Mouse (Mus musculus) central nervous system, embryonic 11.5 days (tissue): ENCODE measurements around the gene Aspdh. TPM values are rescaled to one million over a fixed set of nuclear protein-coding genes. Genes with fewer than 3 reads are reported as not detected.

Experiments used
- polyA plus RNA-seq: library from polyadenylated mRNA; depleted of rRNA; stranded (reverse); fragments of >200 nt; gene quantifications from 2 replicates; pipeline ENCODE4 v1.2.3, GENCODE M21; 2012; rRNA removed

Aspdh gene
- polyA plus RNA-seq = 7.5 and 7.7 TPM in 2 replicates

GRCm38 (mm10) chr7:44465111-44465510, at the start of gene Aspdh:
Gene Aspdh, plus strand, starts transcription at chr7:44465391.

GRCm38 (mm10) chr7:44428968-44429521, 36.1 kb upstream of the Aspdh start, which contains the start of gene Lrrc4b:
Gene Lrrc4b, plus strand, starts transcription at chr7:44429018.

GRCm38 (mm10) chr7:44467811-44468411, 2.7 kb downstream of the Aspdh start, which contains the start of gene Josd2:
Gene Josd2, plus strand, starts transcription at chr7:44467980.

GRCm38 (mm10) chr7:44495992-44496770, 31.0 kb downstream of the Aspdh start, which contains the start of the genes Emc10 and Fam71e1:
Gene Emc10, minus strand, starts transcription at chr7:44496529.
Gene Fam71e1, plus strand, starts transcription at chr7:44496581.

Other genes starting within 250 kb of the Aspdh start
- not detected in 2 replicates for gene Klk1b5, start 249.4 kb upstream of the Aspdh start, polyA plus RNA-seq
- gene Klk1, start 240.0 kb upstream of the Aspdh start, polyA plus RNA-seq = 0.17 TPM in 1 of 2 replicates, not detected in the other
- not detected in 2 replicates for gene Gm36864, start 229.2 kb upstream of the Aspdh start, polyA plus RNA-seq
- gene 1700028J19Rik, start 218.7 kb upstream of the Aspdh start, polyA plus RNA-seq = 0.86 and 1.6 TPM in 2 replicates
- 151 and 244 TPM in 2 replicates for gene 2410002F23Rik, start 218.7 kb upstream of the Aspdh start, polyA plus RNA-seq
- gene Acp4, start 208.0 kb upstream of the Aspdh start, polyA plus RNA-seq = not detected in 2 replicates
- 0.78 TPM in 1 of 2 replicates, not detected in the other for gene Gm15517, start 203.9 kb upstream of the Aspdh start, polyA plus RNA-seq
- 1.2 and 1.5 TPM in 2 replicates for gene Clec11a, start 158.5 kb upstream of the Aspdh start, polyA plus RNA-seq
- 7.0 and 8.0 TPM in 2 replicates for gene Shank1, start 155.1 kb upstream of the Aspdh start, polyA plus RNA-seq
- 1.9 and 2.4 TPM in 2 replicates for gene Syt3, start 81.3 kb upstream of the Aspdh start, polyA plus RNA-seq
- gene 1700008O03Rik, start 79.6 kb upstream of the Aspdh start, polyA plus RNA-seq = 2.5 and 6.3 TPM in 2 replicates
- 62.6 and 90.8 TPM in 2 replicates for gene Lrrc4b, start 36.4 kb upstream of the Aspdh start, polyA plus RNA-seq
- gene Josd2, start 2.6 kb downstream of the Aspdh start, polyA plus RNA-seq = 91.6 and 95.2 TPM in 2 replicates
- gene Emc10, start 31.1 kb downstream of the Aspdh start, polyA plus RNA-seq = 102 and 117 TPM in 2 replicates
- gene Fam71e1, start 31.2 kb downstream of the Aspdh start, polyA plus RNA-seq = 28.7 and 40.6 TPM in 2 replicates
- gene Mybpc2, start 59.3 kb downstream of the Aspdh start, polyA plus RNA-seq = 0.01 TPM in 1 of 2 replicates, not detected in the other
- gene Spib, start 66.7 kb downstream of the Aspdh start, polyA plus RNA-seq = 0.07 and 0.09 TPM in 2 replicates
- 107 and 108 TPM in 2 replicates for gene Pold1, start 83.5 kb downstream of the Aspdh start, polyA plus RNA-seq
- gene Nr1h2, start 88.6 kb downstream of the Aspdh start, polyA plus RNA-seq = 76.6 and 80.4 TPM in 2 replicates
- 0.13 and 0.20 TPM in 2 replicates for gene Napsa, start 107.0 kb downstream of the Aspdh start, polyA plus RNA-seq
- gene Kcnc3, start 125.3 kb downstream of the Aspdh start, polyA plus RNA-seq = 8.0 and 8.3 TPM in 2 replicates
- 1.2 TPM in 2 replicates for gene Myh14, start 205.5 kb downstream of the Aspdh start, polyA plus RNA-seq
- not detected in 2 replicates for gene Izumo2, start 243.4 kb downstream of the Aspdh start, polyA plus RNA-seq